Mouse (Mus musculus) thymus, postnatal 0 days (tissue): ENCODE measurements around the gene Tmod4. TPM values are rescaled to one million over a fixed set of nuclear protein-coding genes. Genes with fewer than 3 reads are reported as not detected.

ENCODE experiments used
- DNase-seq: peaks from one replicate; pipeline ENCODE4 v3.0.0-alpha.2; 2015; ENCODE audit warnings: low spot score
- polyA plus RNA-seq: library from polyadenylated mRNA; unstranded; fragments of >200 nt; fragmentation: Nextera tagmentation; extraction: Ambion mirVana; gene quantifications from 2 replicates; pipeline ENCODE4 v1.2.1, GENCODE M21; 2015

Tmod4 gene
- polyA plus RNA-seq, 1 experiment from 2014 or later: 1.8 TPM

GRCm38 (mm10) chr3:95136336-95136735 is 12.1 kb downstream of the Tmod4 start:
- no peak for DNase-seq

- no peak for DNase-seq
Observed at GRCm38 (mm10) chr3:95139586-95140288, 15.5 kb downstream of the Tmod4 start.

GRCm38 (mm10) chr3:95140289-95140595 is 16.0 kb downstream of the Tmod4 start:
- no peak for DNase-seq

GRCm38 (mm10) chr3:95140795-95141194 is 16.5 kb downstream of the Tmod4 start:
- no peak for DNase-seq

GRCm38 (mm10) chr3:95141474-95141873 is 17.2 kb downstream of the Tmod4 start:
- peak; percentile 90 for DNase-seq

GRCm38 (mm10) chr3:95141952-95142616 is 17.8 kb downstream of the Tmod4 start, which contains the start of gene Tnfaip8l2:
TSS of gene Tnfaip8l2 (minus strand) at chr3:95142360.
- peak; percentile 57 for DNase-seq

- peak; percentile 88 for DNase-seq
Observed at GRCm38 (mm10) chr3:95142617-95143011, 18.3 kb downstream of the Tmod4 start.

- no peak for DNase-seq
Observed at GRCm38 (mm10) chr3:95147924-95148323, 23.6 kb downstream of the Tmod4 start.

- DNase-seq: peak; percentile 70
Observed at GRCm38 (mm10) chr3:95153874-95154273, 29.6 kb downstream of the Tmod4 start.

GRCm38 (mm10) chr3:95159511-95159986 is 35.3 kb downstream of the Tmod4 start:
- no peak for DNase-seq

GRCm38 (mm10) chr3:95159987-95160963 is 36.0 kb downstream of the Tmod4 start, which contains the start of gene Sema6c:
TSS of gene Sema6c (plus strand) at chr3:95160457.
- peak; percentile 89 for DNase-seq

- DNase-seq: no peak
Observed at GRCm38 (mm10) chr3:95161041-95161551, 36.8 kb downstream of the Tmod4 start.

- no peak for DNase-seq
Observed at GRCm38 (mm10) chr3:95161618-95162344, 37.5 kb downstream of the Tmod4 start.

GRCm38 (mm10) chr3:95162345-95162628 is 38.0 kb downstream of the Tmod4 start:
- no peak for DNase-seq

- DNase-seq: no peak
Observed at GRCm38 (mm10) chr3:95163419-95164255, 39.4 kb downstream of the Tmod4 start.

GRCm38 (mm10) chr3:95164256-95164550 is 39.9 kb downstream of the Tmod4 start:
- no peak for DNase-seq

GRCm38 (mm10) chr3:95164840-95165239 is 40.6 kb downstream of the Tmod4 start:
- no peak for DNase-seq

GRCm38 (mm10) chr3:95169996-95170395 is 45.7 kb downstream of the Tmod4 start:
- no peak for DNase-seq

GRCm38 (mm10) chr3:95171105-95171504 is 46.8 kb downstream of the Tmod4 start:
- DNase-seq: no peak
